7 mouse cellular contexts compared by ENCODE assay signal in the genomic region with DNA sequence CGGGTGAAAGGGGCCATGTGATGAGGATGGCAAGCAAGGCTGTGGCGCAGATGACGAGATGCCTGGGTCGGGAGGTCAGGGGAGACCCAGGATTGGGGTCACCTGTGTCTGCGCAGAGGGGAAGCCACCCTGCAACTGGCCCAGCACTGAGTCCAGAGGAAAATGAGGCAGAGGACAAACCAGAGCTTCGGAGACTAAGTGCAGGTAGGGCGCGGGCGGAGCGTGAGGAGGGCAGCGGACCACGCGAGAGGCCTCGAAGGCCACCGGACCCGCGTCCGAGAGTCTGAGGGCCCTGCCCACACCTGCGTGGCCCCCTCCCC. TPM values are rescaled to one million over a fixed set of nuclear protein-coding genes. Genes with fewer than 3 reads are reported as not detected.
DNase-seq lines count a peak whose midpoint lies in the region; ATAC-seq lines count a peak whose summit lies in the region.

No protein-coding gene starts in this region.

- ATAC-seq in megakaryocyte, adult 5-6 weeks (ENCODE audit: poor library complexity, severe bottlenecking): no peak
- no peak for ATAC-seq in forebrain, embryonic 11.5 days (replicated peaks; ENCODE audit: low FRiP score)
- ATAC-seq in limb, embryonic 13.5 days (ENCODE audit: low FRiP score, low read depth): no peak; the same call in 1 of the 2 replicates
- ATAC-seq in stomach, embryonic 14.5 days (ENCODE audit: insufficient number of reproducible peaks, insufficient read depth, low FRiP score, low read depth): peak; percentile 29

- no peak for DNase-seq in forebrain, embryonic 11.5 days (ENCODE audit: low spot score)
- no peak for DNase-seq in yolk sac, embryonic 10.5 days (ENCODE audit: low spot score)
- no peak for DNase-seq in testis, postnatal 10 days (ENCODE audit: low spot score)

- H3K4me2 ChIP-seq in forebrain, embryonic 11.5 days (ENCODE audit: low read depth, low read length, severe bottlenecking): peak overlapping the region; percentile 93
- H3K4me2 ChIP-seq in limb, embryonic 13.5 days (replicated peaks): peak overlapping the region; percentile 76
- H3K4me2 ChIP-seq in stomach, embryonic 14.5 days (replicated peaks; ENCODE audit: low read depth, low read length): peak overlapping the region; percentile 89

- peak overlapping the region; percentile 99 for H3K9ac ChIP-seq in forebrain, embryonic 11.5 days (ENCODE audit: low read length)
- peak overlapping the region; percentile 99 for H3K9ac ChIP-seq in limb, embryonic 13.5 days
- H3K9ac ChIP-seq in stomach, embryonic 14.5 days (replicated peaks; ENCODE audit: low read depth, low read length): peak overlapping the region; percentile 98

- no peak overlapping the region for H3K27ac ChIP-seq in forebrain, embryonic 11.5 days (ENCODE audit: low read depth, low read length)
- no peak overlapping the region for H3K27ac ChIP-seq in limb, embryonic 13.5 days
- no peak overlapping the region for H3K27ac ChIP-seq in stomach, embryonic 14.5 days (ENCODE audit: low read length)

- H3K4me3 ChIP-seq in megakaryocyte, embryonic 14.5 days (replicated peaks): peak overlapping the region; percentile 96
- H3K4me3 ChIP-seq in forebrain, embryonic 11.5 days (ENCODE audit: low read depth, low read length): peak overlapping the region; percentile 88
- H3K4me3 ChIP-seq in limb, embryonic 13.5 days: peak overlapping the region; percentile 73
- H3K4me3 ChIP-seq in stomach, embryonic 14.5 days (ENCODE audit: low read depth, low read length): peak overlapping the region; percentile 89

- H3K4me1 ChIP-seq in megakaryocyte, embryonic 14.5 days: peaks cover 62% of the 10 kb centered on the region
- peaks cover 9% of the 10 kb centered on the region for H3K4me1 ChIP-seq in forebrain, embryonic 11.5 days (replicated peaks; ENCODE audit: control insufficient read depth, insufficient read depth, low read length)
- H3K4me1 ChIP-seq in limb, embryonic 13.5 days: peaks cover 47% of the 10 kb centered on the region
- peaks cover 31% of the 10 kb centered on the region; the same call in 1 of the 2 replicates for H3K4me1 ChIP-seq in stomach, embryonic 14.5 days (ENCODE audit: control insufficient read depth, insufficient read depth, low read length)

- peaks cover 2% of the 10 kb centered on the region for H3K27me3 ChIP-seq in megakaryocyte, embryonic 14.5 days (replicated peaks)
- H3K27me3 ChIP-seq in forebrain, embryonic 11.5 days (ENCODE audit: control insufficient read depth, insufficient read depth, low read length): no peaks in the 10 kb centered on the region
- no peaks in the 10 kb centered on the region for H3K27me3 ChIP-seq in limb, embryonic 13.5 days
- no peaks in the 10 kb centered on the region for H3K27me3 ChIP-seq in stomach, embryonic 14.5 days (ENCODE audit: control insufficient read depth, insufficient read depth, low read length)

- H3K36me3 ChIP-seq in megakaryocyte, embryonic 14.5 days (replicated peaks; ENCODE audit: low read length): peaks cover 31% of the 10 kb centered on the region
- H3K36me3 ChIP-seq in forebrain, embryonic 11.5 days (ENCODE audit: control insufficient read depth, insufficient read depth, low read length): no peaks in the 10 kb centered on the region
- H3K36me3 ChIP-seq in limb, embryonic 13.5 days: peaks cover 28% of the 10 kb centered on the region
- peaks cover 6% of the 10 kb centered on the region; the same call in 1 of the 2 replicates for H3K36me3 ChIP-seq in stomach, embryonic 14.5 days (ENCODE audit: control insufficient read depth, insufficient read depth, low read length)

- 6% methylated on average over 17 of the region's 19 CpGs for WGBS in forebrain, embryonic 11.5 days
- 7% methylated on average over 19 of the region's 19 CpGs for WGBS in limb, embryonic 13.5 days
- WGBS in stomach, embryonic 14.5 days: 6% methylated on average over 19 of the region's 19 CpGs

- H3K9me3 ChIP-seq in megakaryocyte, embryonic 14.5 days: no peaks in the 10 kb centered on the region
- no peaks in the 10 kb centered on the region for H3K9me3 ChIP-seq in forebrain, embryonic 11.5 days (ENCODE audit: control insufficient read depth, low read length)
- no peaks in the 10 kb centered on the region for H3K9me3 ChIP-seq in limb, embryonic 13.5 days
- H3K9me3 ChIP-seq in stomach, embryonic 14.5 days (ENCODE audit: control insufficient read depth, low read depth, low read length): no peaks in the 10 kb centered on the region

RNA-seq across cellular contexts. Expression of gene Plcg1, which starts 0.3 kb away (rescaled TPM):
- polyA plus RNA-seq in megakaryocyte, embryonic 14.5 days (2012; ENCODE audit: insufficient read depth, low replicate concordance): 4.1 and 10.7 TPM in 2 replicates
- total RNA-seq in megakaryocyte, adult 5-6 weeks (2015): 3.3 and 6.0 TPM in 2 replicates
- total RNA-seq in megakaryocyte, adult 5-6 weeks (2017): 6.9 and 9.0 TPM in 2 replicates
- polyA plus RNA-seq in forebrain, embryonic 11.5 days (2014; fragmentation: Nextera tagmentation; extraction: Ambion mirVana): 80.7 and 80.8 TPM in 2 replicates
- 72.3 and 75.7 TPM in 2 replicates for polyA plus RNA-seq in limb, embryonic 13.5 days (2015; fragmentation: Nextera tagmentation; extraction: Ambion mirVana)
- 45.9 and 48.9 TPM in 2 replicates for polyA plus RNA-seq in stomach, embryonic 14.5 days (2014; fragmentation: Nextera tagmentation; extraction: Ambion mirVana)
